Mouse (Mus musculus): ENCODE results near the gene Pawr.

DNA sequence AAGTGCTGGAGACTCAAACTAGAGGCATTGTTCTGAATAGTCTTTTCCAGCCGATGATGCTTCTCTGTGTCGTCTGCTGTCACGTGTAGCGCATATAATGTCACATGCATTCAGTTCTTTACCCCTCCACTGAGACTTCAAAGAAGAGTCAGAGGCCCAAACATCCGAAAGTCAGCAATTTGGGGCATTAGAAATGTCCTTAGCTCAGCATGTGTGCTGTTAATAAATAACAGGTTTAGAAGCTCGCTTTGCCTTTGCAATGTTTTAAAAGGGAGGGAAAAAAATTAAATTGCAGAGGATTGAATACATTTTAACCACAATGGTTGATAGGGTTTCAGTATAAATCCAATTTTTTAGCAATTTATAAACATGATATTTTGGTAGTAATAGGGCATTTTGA lies 18.1 kb upstream of the Pawr start:
- TF ChIP-seq CTCF (IDR thresholded peaks at IDR 0.05; ENCODE audit: low read depth) (no peak), EP300 (IDR thresholded peaks at IDR 0.05; ENCODE audit: low read depth) (no peak)

Measured in heart, postnatal 0 days (tissue).